Mouse (Mus musculus): ENCODE measurements around the gene Ugcg.
"Not testable (repeated sequence)": the region's sequence is repeated elsewhere in the genome, so short reads cannot be mapped to it uniquely, and the experiment has no call there.

Ugcg gene

GRCm38 (mm10) chr4:59259806-59260205, 70.7 kb downstream of the Ugcg start:
- DNase-seq (ENCODE audit: low spot score) = no peak

DNA sequence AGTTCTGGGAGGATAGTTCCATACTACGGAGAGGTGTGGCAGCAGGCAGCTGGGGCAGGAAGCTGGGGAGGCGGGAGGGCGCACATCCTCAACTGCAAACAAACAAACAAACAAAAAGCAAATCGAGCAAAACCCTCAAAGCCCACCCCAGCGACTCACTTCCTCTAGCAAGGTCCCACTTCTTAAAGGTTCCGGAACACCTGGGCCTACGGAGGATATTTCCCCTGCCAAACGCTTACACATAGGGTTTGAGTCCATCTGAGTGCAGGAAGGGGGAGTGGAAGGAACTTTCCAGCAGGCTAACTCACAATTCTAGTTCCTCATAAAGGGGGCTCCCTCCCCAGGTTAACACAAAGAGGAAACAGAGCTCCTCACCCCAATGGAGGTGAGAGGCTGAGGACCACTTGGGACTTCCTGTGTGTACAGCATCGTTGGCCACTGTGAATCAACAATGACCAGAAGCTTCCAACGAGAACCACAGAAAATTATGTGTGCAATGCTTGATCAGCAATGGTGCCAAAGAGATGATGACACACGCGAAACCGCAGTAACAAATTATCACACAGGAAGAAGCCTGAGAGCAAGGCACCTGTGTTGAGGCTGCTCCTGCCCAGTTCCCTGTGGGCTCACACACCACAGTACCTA, 71.9 kb downstream of the Ugcg start:
- no peak for DNase-seq (ENCODE audit: low spot score)

GRCm38 (mm10) chr4:59261582-59261981, 72.5 kb downstream of the Ugcg start:
- not testable (repeated sequence) for DNase-seq (ENCODE audit: low spot score)

DNA sequence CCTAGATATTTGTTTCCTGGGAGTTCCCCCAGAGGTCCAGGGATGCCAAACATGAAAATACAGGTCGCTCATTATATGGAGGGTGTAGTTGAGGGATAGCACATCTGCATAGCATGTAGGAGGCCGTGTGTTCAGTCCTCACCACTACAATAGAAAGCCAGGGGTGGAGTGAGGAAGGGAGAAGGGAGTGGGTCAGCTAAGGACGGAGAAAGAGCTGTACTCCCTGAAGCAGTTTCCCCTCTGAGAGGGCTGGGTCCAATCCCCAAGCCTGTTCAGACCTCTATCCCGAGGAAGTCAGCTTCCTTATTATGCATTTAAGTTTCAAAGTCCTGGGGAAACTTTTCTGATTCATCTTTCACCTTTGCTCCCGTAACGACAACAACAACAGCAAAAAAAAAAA, 73.1 kb downstream of the Ugcg start:
- no peak for DNase-seq (ENCODE audit: low spot score)

DNA sequence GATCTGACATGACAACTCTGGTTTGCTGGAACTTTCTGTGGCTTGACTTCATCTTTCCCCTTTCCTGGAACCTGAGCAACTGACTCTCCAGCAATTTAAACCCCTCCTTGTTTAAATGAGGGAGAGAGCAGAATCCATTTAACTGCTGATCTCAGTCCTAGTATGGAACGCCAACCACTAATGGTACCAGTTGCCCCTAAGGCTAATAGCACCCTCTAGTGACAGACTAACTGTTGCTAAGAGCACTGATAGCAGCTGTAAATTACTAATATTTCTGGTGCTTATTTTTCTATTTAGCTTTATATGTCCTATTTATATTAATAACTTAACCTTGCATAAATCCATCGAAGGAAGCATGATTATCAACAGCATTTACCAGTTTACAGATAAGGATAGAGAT, 74.4 kb downstream of the Ugcg start:
- no peak for DNase-seq (ENCODE audit: low spot score)

GRCm38 (mm10) chr4:59264611-59265095, 75.6 kb downstream of the Ugcg start:
- DNase-seq (ENCODE audit: low spot score) = no peak

DNA sequence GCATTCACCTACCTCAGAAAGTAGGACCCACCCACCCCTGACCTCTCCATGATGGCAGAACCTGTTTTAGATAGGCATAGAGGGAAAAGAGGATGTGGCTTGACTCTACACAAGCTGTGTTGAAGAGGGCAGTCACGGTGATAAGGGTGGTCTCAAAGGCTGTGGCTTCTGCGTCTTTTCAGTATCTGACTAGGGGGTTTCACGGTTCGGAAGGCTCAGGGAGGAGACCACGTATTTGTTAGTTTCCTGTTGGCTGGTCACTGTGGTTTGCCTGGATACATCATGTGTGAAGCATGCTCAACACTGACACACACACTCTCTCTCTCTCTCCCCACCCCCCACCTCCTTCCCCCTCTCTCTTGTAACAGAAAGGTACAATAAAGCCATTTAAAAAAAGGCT, 76.1 kb downstream of the Ugcg start:
- no peak for DNase-seq (ENCODE audit: low spot score)

GRCm38 (mm10) chr4:59265631-59266030, 76.6 kb downstream of the Ugcg start:
- DNase-seq (ENCODE audit: low spot score) = no peak
